Mouse (Mus musculus) naive thymus-derived CD4-positive, alpha-beta T cell, adult 5 months (primary cell): ENCODE measurements around the gene Hbb-bt. TPM values are rescaled to one million over a fixed set of nuclear protein-coding genes. Genes with fewer than 3 reads are reported as not detected.

Experiments used
- polyA plus RNA-seq: library from polyadenylated mRNA; unstranded; fragments of 100-300 nt; shearing (Covaris generic); gene quantifications from one replicate; pipeline ENCODE4 v1.2.1, GENCODE M21; 2017

The Hbb-bt gene
- polyA plus RNA-seq = not detected

DNA sequence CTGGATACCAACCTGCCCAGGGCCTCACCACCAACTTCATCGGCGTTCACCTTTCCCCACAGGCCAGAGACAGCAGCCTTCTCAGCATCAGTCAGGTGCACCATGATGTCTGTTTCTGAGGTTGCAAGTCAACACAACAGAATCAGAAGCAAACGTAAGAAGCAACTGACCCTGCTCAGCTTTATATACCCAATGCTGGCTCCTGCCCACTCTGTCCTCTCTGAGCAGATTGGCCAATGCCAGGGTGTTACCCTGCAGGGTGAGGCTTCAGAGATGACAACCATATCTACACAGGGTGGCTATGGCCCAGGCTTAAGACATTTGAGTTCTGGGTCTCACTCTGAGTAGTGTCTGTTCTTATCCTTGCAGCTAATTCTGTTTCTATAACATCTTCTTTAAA lies at the start of gene Hbb-bt:
Gene Hbb-bt (minus strand): TSS at position 231 of the 400 bp plus-strand sequence.

DNA sequence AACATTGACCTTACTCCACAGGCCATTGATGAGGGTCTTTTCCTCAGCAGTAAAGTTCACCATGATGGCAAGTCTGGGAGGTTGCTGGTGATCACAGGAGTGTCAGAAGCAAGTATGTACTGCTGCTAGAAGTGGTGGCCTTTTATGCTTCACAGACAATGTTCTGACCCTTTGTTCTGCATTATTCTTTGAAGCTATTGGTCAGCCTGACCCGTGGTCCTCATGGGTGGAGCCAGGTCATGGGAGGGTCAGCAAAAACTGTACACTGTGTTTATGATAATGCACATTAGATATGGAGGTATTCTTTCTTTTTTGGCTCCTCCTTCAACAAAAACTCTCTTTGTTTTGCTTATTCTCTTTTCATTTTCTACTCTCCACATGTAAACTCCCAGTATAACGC lies 39.3 kb upstream of the Hbb-bt start, which contains the start of gene Hbb-y:
Gene Hbb-y (minus strand): TSS at position 127 of the 400 bp plus-strand sequence.

DNA sequence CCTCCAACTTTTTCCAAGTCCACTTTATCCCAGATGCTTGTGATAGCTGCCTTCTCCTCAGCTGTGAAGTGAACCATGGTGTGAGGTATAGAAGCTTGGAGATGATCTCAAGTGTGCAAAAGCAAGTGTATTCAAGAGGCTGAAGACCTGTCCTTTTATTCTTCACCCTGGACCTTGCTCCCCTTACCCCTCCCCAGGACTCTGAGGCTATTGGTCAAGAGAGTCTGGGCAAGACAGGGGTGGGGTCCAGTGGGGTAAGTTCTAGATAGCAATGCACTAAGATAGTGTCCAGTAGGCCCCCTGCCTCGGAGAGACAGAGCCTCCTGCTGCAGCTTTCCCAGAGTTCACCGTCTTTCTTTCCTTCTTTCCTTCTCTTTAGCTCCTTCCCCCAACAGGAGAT lies 29.2 kb upstream of the Hbb-bt start, which contains the start of gene Hbb-bh1:
Gene Hbb-bh1 (minus strand): TSS at position 131 of the 400 bp plus-strand sequence.

GRCm38 (mm10) chr7:103840268-103840667 lies 26.5 kb upstream of the Hbb-bt start, which contains the start of gene Hbb-bh2:
TSS of gene Hbb-bh2 (minus strand) at chr7:103840520.

GRCm38 (mm10) chr7:103827808-103828207 lies 14.0 kb upstream of the Hbb-bt start, which contains the start of gene Hbb-bs:
TSS of gene Hbb-bs (minus strand) at chr7:103828096.

DNA sequence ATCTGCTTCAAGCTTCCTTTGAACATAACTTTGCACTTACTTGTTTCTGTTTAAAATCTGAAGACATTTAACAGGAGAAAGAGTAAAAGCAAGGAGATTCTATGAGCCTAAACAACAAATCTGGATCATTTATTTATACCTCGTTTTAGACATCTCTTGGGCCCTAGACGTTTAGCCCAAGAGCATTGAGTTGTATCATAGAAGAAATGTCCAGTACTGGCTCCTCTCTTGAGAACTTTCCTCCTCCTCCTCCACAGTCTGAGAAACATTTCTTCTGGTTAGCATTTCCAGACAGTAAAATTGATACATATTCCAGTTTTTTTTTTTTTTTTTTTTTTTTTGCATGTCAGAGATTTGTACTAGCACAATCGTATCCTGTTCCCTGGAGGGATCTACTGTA lies 22.1 kb downstream of the Hbb-bt start, which contains the start of gene Olfr67:
Gene Olfr67 (minus strand): TSS at position 101 of the 400 bp plus-strand sequence.

DNA sequence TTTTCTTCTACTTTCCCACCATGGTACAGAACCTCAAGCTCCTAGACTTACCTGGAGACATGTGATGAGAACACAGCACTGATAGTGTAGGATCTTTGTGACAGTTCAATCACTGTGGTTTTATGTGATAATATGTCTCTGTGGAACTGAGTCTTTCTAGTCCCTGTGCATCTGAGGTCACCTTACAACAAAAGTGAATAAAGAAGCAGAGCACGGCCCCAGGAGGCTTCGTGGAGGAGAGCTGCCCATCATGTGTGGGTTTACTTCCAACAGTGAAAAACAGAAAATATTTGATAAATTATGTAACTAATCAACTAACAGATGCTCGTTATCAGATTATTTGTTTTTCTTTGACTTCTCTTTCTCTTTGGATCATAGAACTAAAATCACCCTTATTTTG lies 34.2 kb downstream of the Hbb-bt start, which contains the start of gene Olfr68:
Gene Olfr68 (minus strand): TSS at position 101 of the 400 bp plus-strand sequence.

DNA sequence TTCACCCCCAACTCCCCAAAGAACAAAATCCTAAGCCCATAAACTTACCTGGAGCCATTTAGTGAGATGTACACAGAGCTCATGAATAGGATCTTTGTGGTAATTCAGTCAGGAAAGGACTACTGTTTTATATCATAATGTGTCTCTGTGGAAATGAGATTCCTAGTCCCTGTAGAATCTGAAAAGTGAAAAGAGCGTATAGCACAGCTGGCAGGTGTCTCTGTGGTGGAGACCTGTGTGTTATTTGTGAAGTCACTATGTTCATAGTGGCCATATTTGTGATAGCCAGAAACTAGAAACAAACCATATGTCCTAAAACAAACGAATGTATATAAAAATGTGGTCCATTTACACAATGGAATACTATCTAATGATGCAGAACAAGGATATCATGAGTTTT lies 42.3 kb downstream of the Hbb-bt start, which contains the start of gene Olfr69:
Gene Olfr69 (minus strand): TSS at position 101 of the 400 bp plus-strand sequence.

Other genes with a start within 250 kb of the Hbb-bt start
- not detected for gene Olfr616, start 244.9 kb downstream of the Hbb-bt start, polyA plus RNA-seq
- gene Olfr617, start 240.9 kb downstream of the Hbb-bt start, polyA plus RNA-seq = not detected
- gene Olfr618, start 223.9 kb downstream of the Hbb-bt start, polyA plus RNA-seq = not detected
- gene Olfr619, start 213.4 kb downstream of the Hbb-bt start, polyA plus RNA-seq = not detected
- gene Olfr620, start 201.5 kb downstream of the Hbb-bt start, polyA plus RNA-seq = 0.25 TPM
- gene Olfr622, start 171.3 kb downstream of the Hbb-bt start, polyA plus RNA-seq = not detected
- not detected for gene Olfr623, start 150.3 kb downstream of the Hbb-bt start, polyA plus RNA-seq
- 0.06 TPM for gene Olfr624, start 142.8 kb downstream of the Hbb-bt start, polyA plus RNA-seq
- gene Olfr625-ps1, start 131.3 kb downstream of the Hbb-bt start, polyA plus RNA-seq = not detected
- not detected for gene Olfr243, start 99.3 kb downstream of the Hbb-bt start, polyA plus RNA-seq
- not detected for gene Olfr628, start 83.6 kb downstream of the Hbb-bt start, polyA plus RNA-seq
- gene Olfr629, start 69.1 kb downstream of the Hbb-bt start, polyA plus RNA-seq = not detected
- not detected for gene Olfr630, start 56.7 kb downstream of the Hbb-bt start, polyA plus RNA-seq
- gene Olfr69, start 42.4 kb downstream of the Hbb-bt start, polyA plus RNA-seq = not detected
- not detected for gene Olfr68, start 34.3 kb downstream of the Hbb-bt start, polyA plus RNA-seq
- not detected for gene Olfr67, start 22.2 kb downstream of the Hbb-bt start, polyA plus RNA-seq
- 1.2 TPM for gene Hbb-bs, start 14.1 kb upstream of the Hbb-bt start, polyA plus RNA-seq
- not detected for gene Hbb-bh2, start 26.5 kb upstream of the Hbb-bt start, polyA plus RNA-seq
- not detected for gene Hbb-bh1, start 29.2 kb upstream of the Hbb-bt start, polyA plus RNA-seq
- gene Hbb-y, start 39.2 kb upstream of the Hbb-bt start, polyA plus RNA-seq = not detected
- gene Olfr66, start 72.3 kb upstream of the Hbb-bt start, polyA plus RNA-seq = not detected
- not detected for gene Olfr64, start 80.5 kb upstream of the Hbb-bt start, polyA plus RNA-seq
- not detected for gene Olfr65, start 89.5 kb upstream of the Hbb-bt start, polyA plus RNA-seq
- not detected for gene Olfr631, start 114.8 kb upstream of the Hbb-bt start, polyA plus RNA-seq
- gene Olfr632, start 120.4 kb upstream of the Hbb-bt start, polyA plus RNA-seq = not detected
- not detected for gene Olfr633, start 130.4 kb upstream of the Hbb-bt start, polyA plus RNA-seq
- 0.04 TPM for gene Olfr635, start 157.2 kb upstream of the Hbb-bt start, polyA plus RNA-seq
- not detected for gene Olfr638, start 184.8 kb upstream of the Hbb-bt start, polyA plus RNA-seq
- gene Olfr639, start 203.3 kb upstream of the Hbb-bt start, polyA plus RNA-seq = 0.05 TPM
- not detected for gene Olfr640, start 211.6 kb upstream of the Hbb-bt start, polyA plus RNA-seq
- gene Olfr641, start 221.4 kb upstream of the Hbb-bt start, polyA plus RNA-seq = not detected
- gene Olfr642, start 238.7 kb upstream of the Hbb-bt start, polyA plus RNA-seq = not detected
- gene 4930516K23Rik, start 247.4 kb upstream of the Hbb-bt start, polyA plus RNA-seq = not detected